Mouse (Mus musculus) MEL (cell line): ENCODE data around the gene Mindy4b-ps. TPM values are rescaled to one million over a fixed set of nuclear protein-coding genes. Genes with fewer than 3 reads are reported as not detected.

Experiments used
- DNase-seq: peaks from one replicate; pipeline ENCODE4 v3.0.0; 2011; ENCODE audit warnings: low read depth, low spot score
- H3K27ac ChIP-seq: 2 replicates; pipeline ENCODE4 v1.5.1; 2012; ENCODE audit warnings: low read depth, mild to moderate bottlenecking, control low read depth, low read length, moderate library complexity; ENCODE audit not compliant: control insufficient read depth
- H3K27me3 ChIP-seq, 2 experiments: fragments of 150-350 bp in 1 of 2; sonication (generic) in 1 of 2; 2 replicates each; pipeline ENCODE4 v1.6.1; 2012; ENCODE audit warnings: low read length in 2 of 2, mild to moderate bottlenecking in 2 of 2, improper control_type of control experiment in 1 of 2, moderate library complexity in 1 of 2; ENCODE audit not compliant: insufficient read depth in 2 of 2, control insufficient read depth in 1 of 2
- H3K36me3 ChIP-seq, 2 experiments: 2 replicates each; pipeline ENCODE4 v1.6.1; 2012 to 2014; ENCODE audit warnings: low read length in 2 of 2, improper control_type of control experiment in 1 of 2, inconsistent platforms in 1 of 2, mild to moderate bottlenecking in 1 of 2; ENCODE audit not compliant: insufficient read depth in 2 of 2, control insufficient read depth in 1 of 2
- H3K4me1 ChIP-seq, 2 experiments: fragments of 150-350 bp in 1 of 2; sonication (generic) in 1 of 2; 2 replicates each; pipeline ENCODE4 v1.6.1; 2012; ENCODE audit warnings: low read length in 2 of 2, improper control_type of control experiment in 1 of 2, mild to moderate bottlenecking in 1 of 2; ENCODE audit not compliant: insufficient read depth in 2 of 2, control insufficient read depth in 1 of 2
- H3K4me3 ChIP-seq, 2 experiments: fragments of 150-350 bp in 1 of 2; sonication (generic) in 1 of 2; 2 replicates each; pipeline ENCODE4 v1.5.1; 2012; ENCODE audit warnings: low read depth in 2 of 2, low read length in 2 of 2, mild to moderate bottlenecking in 2 of 2, moderate library complexity in 2 of 2, control low read depth in 1 of 2, improper control_type of control experiment in 1 of 2; ENCODE audit not compliant: control insufficient read depth in 1 of 2, insufficient read depth in 1 of 2
- H3K79me2 ChIP-seq: 2 replicates; pipeline ENCODE4 v1.6.1; 2012; ENCODE audit warnings: mild to moderate bottlenecking, low read length, moderate library complexity; ENCODE audit not compliant: control insufficient read depth, poor library complexity, insufficient read depth
- H3K9ac ChIP-seq: 2 replicates; pipeline ENCODE4 v1.6.1; 2012; ENCODE audit warnings: low read depth, mild to moderate bottlenecking, control low read depth, low read length, moderate library complexity; ENCODE audit not compliant: control insufficient read depth, poor library complexity, severe bottlenecking
- H3K9me3 ChIP-seq: fragments of 150-350 bp; sonication (generic); replicated peaks from 2 replicates; pipeline ENCODE4 v1.6.1; 2012; ENCODE audit warnings: mild to moderate bottlenecking, low read length, improper control_type of control experiment, moderate library complexity; ENCODE audit not compliant: insufficient read depth
- BHLHE40 ChIP-seq: IDR thresholded peaks from 2 replicates; pipeline ENCODE4 v1.6.1; 2012; ENCODE audit warnings: low read depth, mild to moderate bottlenecking, inconsistent platforms, low read length, improper control_type of control experiment, borderline replicate concordance
- CHD1 ChIP-seq: IDR thresholded peaks from 2 replicates; pipeline ENCODE4 v1.6.1; 2012; ENCODE audit warnings: low read depth, mild to moderate bottlenecking, inconsistent platforms, low read length, improper control_type of control experiment
- CTCF ChIP-seq, 3 experiments: IDR thresholded peaks in 2 of 3; conservative IDR thresholded peaks in 1 of 3; 2 replicates each; pipeline ENCODE4 v1.5.1; 2011 to 2012; ENCODE audit warnings: low read length in 3 of 3, low read depth in 2 of 3, mild to moderate bottlenecking in 2 of 3, improper control_type of control experiment in 1 of 3, inconsistent platforms in 1 of 3, mixed read lengths in 1 of 3, moderate library complexity in 1 of 3; ENCODE audit not compliant: control insufficient read depth in 1 of 3, insufficient read depth in 1 of 3, poor library complexity in 1 of 3, severe bottlenecking in 1 of 3
- E2F4 ChIP-seq: IDR thresholded peaks from 2 replicates; pipeline ENCODE4 v1.6.1; 2011; ENCODE audit warnings: low read depth, low read length, improper control_type of control experiment, borderline replicate concordance
- EP300 ChIP-seq, 2 experiments: IDR thresholded peaks; 2 replicates each; pipeline ENCODE4 v1.6.1; 2011; ENCODE audit warnings: improper control_type of control experiment in 2 of 2, low read length in 2 of 2, low read depth in 1 of 2, mild to moderate bottlenecking in 1 of 2
- GATA1 ChIP-seq: IDR thresholded peaks from 2 replicates; pipeline ENCODE4 v1.6.1; 2011; ENCODE audit warnings: low read depth, low read length, improper control_type of control experiment
- HCFC1 ChIP-seq: IDR thresholded peaks from 2 replicates; pipeline ENCODE4 v1.6.1; 2012; ENCODE audit warnings: low read depth, mild to moderate bottlenecking, inconsistent platforms, low read length, improper control_type of control experiment, moderate library complexity
- MAX ChIP-seq: IDR thresholded peaks from 2 replicates; pipeline ENCODE4 v1.6.1; 2011; ENCODE audit warnings: low read length, improper control_type of control experiment
- MEF2A ChIP-seq: IDR thresholded peaks from 2 replicates; pipeline ENCODE4 v1.6.1; 2014; ENCODE audit warnings: low read depth, mild to moderate bottlenecking, inconsistent platforms, low read length, improper control_type of control experiment; ENCODE audit not compliant: poor library complexity, insufficient replicate concordance, severe bottlenecking; ENCODE audit errors: extremely low read depth
- MYC ChIP-seq: IDR thresholded peaks from 2 replicates; pipeline ENCODE4 v1.6.1; 2011; ENCODE audit warnings: low read depth, mild to moderate bottlenecking, low read length, improper control_type of control experiment, moderate library complexity
- POLR2A ChIP-seq, 2 experiments: IDR thresholded peaks; 2 replicates each; pipeline ENCODE4 v1.6.1; 2011 to 2012; ENCODE audit warnings: low read length in 2 of 2, mild to moderate bottlenecking in 2 of 2, control low read depth in 1 of 2, improper control_type of control experiment in 1 of 2, low read depth in 1 of 2, moderate library complexity in 1 of 2; ENCODE audit not compliant: control insufficient read depth in 1 of 2, insufficient read depth in 1 of 2, poor library complexity in 1 of 2
- POLR2AphosphoS2 ChIP-seq: IDR thresholded peaks from 2 replicates; pipeline ENCODE4 v1.6.1; 2011; ENCODE audit warnings: low read length, improper control_type of control experiment
- POLR2AphosphoS5 ChIP-seq: IDR thresholded peaks from 2 replicates; pipeline ENCODE4 v1.6.1; 2012; ENCODE audit warnings: low read depth, borderline replicate concordance, mild to moderate bottlenecking, inconsistent platforms, low read length, moderate library complexity, mixed read lengths
- RAD21 ChIP-seq: IDR thresholded peaks from 2 replicates; pipeline ENCODE4 v1.6.1; 2011; ENCODE audit warnings: mild to moderate bottlenecking, low read depth, low read length, improper control_type of control experiment
- RCOR1 ChIP-seq: IDR thresholded peaks from 2 replicates; pipeline ENCODE4 v1.6.1; 2012; ENCODE audit warnings: low read depth, mild to moderate bottlenecking, inconsistent platforms, low read length, improper control_type of control experiment
- SMC3 ChIP-seq: IDR thresholded peaks from 2 replicates; pipeline ENCODE4 v1.6.1; 2011; ENCODE audit warnings: low read depth, low read length, improper control_type of control experiment
- TAL1 ChIP-seq: IDR thresholded peaks from 2 replicates; pipeline ENCODE4 v1.6.1; 2012; ENCODE audit warnings: mild to moderate bottlenecking, inconsistent platforms, low read length, moderate library complexity, mixed read lengths
- TBP ChIP-seq: IDR thresholded peaks from 2 replicates; pipeline ENCODE4 v1.8.0; 2011; ENCODE audit warnings: low read depth, low read length, improper control_type of control experiment
- USF2 ChIP-seq, 2 experiments: IDR thresholded peaks; 2 replicates each; pipeline ENCODE4 v1.6.1; 2011 to 2012; ENCODE audit warnings: improper control_type of control experiment in 2 of 2, low read length in 2 of 2, borderline replicate concordance in 1 of 2, inconsistent platforms in 1 of 2, low read depth in 1 of 2, mild to moderate bottlenecking in 1 of 2; ENCODE audit not compliant: insufficient read depth in 1 of 2
- ZKSCAN1 ChIP-seq: IDR thresholded peaks from 2 replicates; pipeline ENCODE4 v1.6.1; 2012; ENCODE audit warnings: low read depth, mild to moderate bottlenecking, inconsistent platforms, low read length, improper control_type of control experiment, moderate library complexity
- ZNF384 ChIP-seq: IDR thresholded peaks from 2 replicates; pipeline ENCODE4 v1.6.1; 2012; ENCODE audit warnings: low read depth, mild to moderate bottlenecking, inconsistent platforms, low read length, improper control_type of control experiment
- polyA plus RNA-seq, 2 experiments: library from polyadenylated mRNA; stranded (reverse) in 1 of 2; unstranded in 1 of 2; fragments of >175 nt in 1 of 2; fragments of >200 nt in 1 of 2; gene quantifications; 2 replicates each; pipeline versions ENCODE4 v1.2.1 to v1.2.4; 2012; ENCODE audit warnings: low replicate concordance in 2 of 2, low read depth in 1 of 2; ENCODE audit not compliant: insufficient read length in 2 of 2, insufficient read depth in 1 of 2, missing spikeins in 1 of 2
- total RNA-seq: library from RNA; depleted of rRNA; stranded (reverse); fragments of 300-350 nt; gene quantifications from 2 replicates; pipeline ENCODE4 v1.2.3, GENCODE M21; 2012

Mindy4b-ps gene
- total and polyA plus RNA-seq, 3 experiments: not detected

DNA sequence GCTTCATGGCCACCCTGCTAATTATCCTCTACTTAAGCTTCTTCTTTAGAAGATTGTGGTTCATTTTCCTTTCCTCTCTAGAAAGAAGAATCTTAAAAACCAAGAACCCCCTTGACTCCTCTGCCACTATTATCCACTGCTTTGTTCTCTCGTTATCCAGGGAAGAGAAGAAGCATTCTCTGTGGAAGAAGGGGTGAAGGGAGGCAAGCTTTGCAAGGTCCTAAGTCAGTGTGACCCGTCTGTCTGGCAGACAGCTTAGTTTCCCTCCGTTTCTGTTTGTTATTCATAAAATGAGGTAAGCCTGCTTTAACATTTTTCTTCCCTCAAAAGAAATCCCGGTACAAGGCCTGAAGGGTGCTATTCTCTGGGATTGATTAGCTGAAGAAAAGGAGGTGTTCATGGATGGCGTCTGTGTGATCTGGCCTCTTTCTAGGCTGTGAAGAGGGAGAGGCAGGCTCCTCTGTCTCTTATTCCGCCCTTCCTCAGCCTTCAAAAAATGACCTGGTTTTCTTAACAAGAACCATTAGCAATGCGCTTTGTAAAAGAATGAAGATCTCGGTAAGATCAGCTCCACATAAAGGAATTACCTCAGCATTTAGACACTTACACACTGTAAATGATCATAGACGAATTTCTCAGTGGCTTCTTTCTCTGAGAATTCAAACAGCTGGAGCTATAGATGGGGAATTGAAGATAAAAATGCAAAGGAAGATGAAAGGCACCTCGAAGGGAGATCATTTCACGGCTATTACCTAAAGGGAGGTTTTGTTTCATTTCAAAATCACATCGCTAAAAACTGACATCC lies 12.8 kb downstream of the Mindy4b-ps start (continued):
- TF ChIP-seq SMC3: no peak
- TF ChIP-seq RAD21: no peak

DNA sequence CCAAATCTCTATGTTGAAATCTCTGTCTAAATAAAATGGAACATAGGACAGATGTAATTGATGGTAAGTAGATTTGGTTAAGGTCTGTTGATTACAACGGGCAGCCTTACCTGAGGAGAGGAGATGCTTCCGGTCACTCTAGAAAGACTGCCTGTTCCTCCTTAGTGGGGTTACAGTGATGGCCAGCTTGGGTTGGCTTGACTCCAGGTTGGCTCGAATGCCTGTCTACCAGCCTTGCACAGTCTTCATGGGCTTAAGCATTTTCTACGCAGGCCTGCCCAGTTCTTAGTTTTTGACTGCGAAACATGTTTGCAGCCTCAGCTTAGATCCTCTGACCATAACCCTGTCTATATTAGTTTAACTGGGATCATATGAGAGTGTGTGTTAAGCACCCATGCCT lies 13.5 kb downstream of the Mindy4b-ps start:
- peaks cover 3 to 9% of the 10 kb centered on the region in 2 experiments for H3K27me3 ChIP-seq
- H3K4me1 ChIP-seq: no peaks in the 10 kb centered on the region
- no peak overlapping the region for H3K9ac ChIP-seq
- no peaks in the 10 kb centered on the region for H3K79me2 ChIP-seq
- TF ChIP-seq CTCF (IDR thresholded peaks at IDR 0.05 in 2 of 3, conservative IDR thresholded peaks at IDR 0.05 in 1 of 3; ENCODE audit: control insufficient read depth in 1 of 3, insufficient read depth in 1 of 3, low read depth in 2 of 3, low read length in 3 of 3, poor library complexity in 1 of 3, severe bottlenecking in 1 of 3) (no peak), HCFC1 (no peak), MEF2A (no peak), POLR2AphosphoS2 (no peak), RCOR1 (no peak), EP300 (IDR thresholded peaks at IDR 0.05; ENCODE audit: low read depth in 1 of 2, low read length in 2 of 2) (no peak), MYC (no peak), CHD1 (no peak), POLR2AphosphoS5 (no peak), TAL1 (no peak), GATA1 (no peak), TBP (no peak), MAX (no peak), ZNF384 (no peak), POLR2A (IDR thresholded peaks at IDR 0.05; ENCODE audit: control insufficient read depth in 1 of 2, insufficient read depth in 1 of 2, low read depth in 1 of 2, low read length in 2 of 2, poor library complexity in 1 of 2) (no peak), E2F4 (no peak), BHLHE40 (no peak), ZKSCAN1 (no peak), USF2 (IDR thresholded peaks at IDR 0.05; ENCODE audit: borderline replicate concordance in 1 of 2, insufficient read depth in 1 of 2, low read depth in 1 of 2, low read length in 2 of 2) (no peak)
- TF ChIP-seq, all 39 proteins: peak for 0
- H3K9me3 ChIP-seq: no peaks in the 10 kb centered on the region
- no peak overlapping the region for H3K4me3 ChIP-seq
- no peaks in the 10 kb centered on the region for H3K36me3 ChIP-seq
- H3K27ac ChIP-seq: no peak overlapping the region
- DNase-seq: no peak
